Mouse (Mus musculus) E14TG2a.4 (cell line): ENCODE measurements at regions not wholly inside any gene's neighbourhood (a gene's known extent, or its start where the extent isn't known, plus 50 kb on each side); places are given as distances from the start of the nearest gene placed in this dataset.

Experiments
- CTCF ChIP-seq: conservative IDR thresholded peaks from 2 replicates; pipeline ENCODE4 v1.5.1; 2014; ENCODE audit warnings: low read length
- NANOG ChIP-seq: IDR thresholded peaks from 2 replicates; pipeline ENCODE4 v1.6.1; 2014; ENCODE audit warnings: borderline replicate concordance, low read length, mixed read lengths
- POU5F1 ChIP-seq: IDR thresholded peaks from 2 replicates; pipeline ENCODE4 v1.6.1; 2014; ENCODE audit warnings: low read length, borderline replicate concordance

GRCm38 (mm10) chr9:122695724-122696123, 51.4 kb upstream of the Topaz1 start:
- TF ChIP-seq CTCF (no peak), POU5F1 (no peak), NANOG (no peak)
